Mouse (Mus musculus): ENCODE data around the gene Gstp2.
"Not testable (repeated sequence)": the region's sequence is repeated elsewhere in the genome, so short reads cannot be mapped to it uniquely, and the experiment has no call there.

DNA sequence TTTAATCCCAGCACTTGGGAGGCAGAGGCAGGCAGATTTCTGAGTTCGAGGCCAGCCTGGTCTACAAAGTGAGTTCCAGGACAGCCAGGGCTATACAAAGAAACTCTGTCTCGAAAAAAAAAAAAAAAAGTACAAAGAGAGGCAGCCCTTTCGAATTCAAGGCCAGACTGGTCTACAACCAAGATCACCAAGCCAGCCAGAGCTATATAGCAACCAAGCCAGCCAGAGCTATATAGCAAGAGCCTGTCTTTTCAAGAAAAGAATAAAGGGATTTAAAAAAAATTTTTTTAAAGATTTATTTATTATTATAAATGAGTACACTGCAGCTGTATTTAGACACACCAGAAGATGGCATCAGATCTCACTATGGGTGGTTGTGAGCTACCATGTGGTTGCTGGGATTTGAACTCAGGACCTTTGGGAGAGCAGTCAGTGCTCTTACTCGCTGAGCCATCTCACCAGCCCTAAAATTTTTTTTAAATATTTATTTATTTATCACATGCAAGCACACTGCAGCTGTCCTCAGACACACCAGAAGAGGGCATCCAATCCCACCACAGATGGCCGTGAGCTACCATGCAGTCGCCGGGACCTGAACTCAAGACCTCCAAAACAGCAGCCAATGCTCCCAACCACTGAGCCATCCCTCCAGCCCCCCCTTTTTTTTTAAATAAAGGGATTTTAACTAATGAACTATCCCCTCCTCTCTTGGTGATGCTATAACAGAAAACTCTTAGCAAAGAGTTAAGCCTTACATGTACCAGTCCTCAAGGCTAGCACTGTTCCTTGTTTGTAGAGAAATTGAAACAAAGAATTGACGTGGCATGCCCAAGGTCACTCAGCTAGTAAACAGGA, 14.4 kb upstream of the Gstp2 start:
- not testable (repeated sequence) for TF ChIP-seq CTCF, EP300 (IDR thresholded peaks at IDR 0.05)
